Mouse (Mus musculus): ENCODE measurements around the gene Calcrl.
"Not testable (repeated sequence)": the region's sequence is repeated elsewhere in the genome, so short reads cannot be mapped to it uniquely, and the experiment has no call there.

GRCm38 (mm10) chr2:84388537-84388936, 36.7 kb downstream of the Calcrl start:
- TF ChIP-seq FLI1 (IDR thresholded peaks at IDR 0.05; ENCODE audit: low read length); GATA1 (IDR thresholded peaks at IDR 0.05; ENCODE audit: borderline replicate concordance, low read length): not testable (repeated sequence)

Data from megakaryocyte, embryonic 14.5 days (primary cell).